Mouse (Mus musculus) G1E (cell line): ENCODE measurements around the gene Akap12. TPM values are rescaled to one million over a fixed set of nuclear protein-coding genes. Genes with fewer than 3 reads are reported as not detected.

Experiments
- ATAC-seq: 2 replicates; pipeline ENCODE4 v1.8.0; 2016; ENCODE audit warnings: mild to moderate bottlenecking; ENCODE audit not compliant: insufficient number of reproducible peaks, poor library complexity, low FRiP score, severe bottlenecking; ENCODE audit errors: extremely low read depth
- DNase-seq: peaks from one replicate; pipeline ENCODE4 v3.0.0; 2012; ENCODE audit warnings: low spot score
- H3K27me3 ChIP-seq: 2 replicates; pipeline ENCODE4 v1.6.1; 2012; ENCODE audit warnings: mild to moderate bottlenecking, low read length, inconsistent platforms; ENCODE audit not compliant: insufficient read depth
- H3K36me3 ChIP-seq: replicated peaks from 2 replicates; pipeline ENCODE3; 2012; ENCODE audit warnings: mild to moderate bottlenecking, inconsistent platforms
- H3K4me1 ChIP-seq: 2 replicates; pipeline ENCODE4 v1.6.1; 2012; ENCODE audit warnings: low read depth, low read length, inconsistent platforms, mixed read lengths; ENCODE audit not compliant: insufficient read depth
- H3K4me3 ChIP-seq: 2 replicates; pipeline ENCODE4 v1.5.1; 2012; ENCODE audit warnings: low read depth, mild to moderate bottlenecking, inconsistent platforms, low read length, moderate library complexity, mixed read lengths
- H3K9me3 ChIP-seq: replicated peaks from 2 replicates; pipeline ENCODE4 v1.6.1; 2012; ENCODE audit warnings: inconsistent platforms
- CTCF ChIP-seq: IDR thresholded peaks from 2 replicates; pipeline ENCODE4 v1.5.1; 2012; ENCODE audit warnings: low read depth, low read length, inconsistent platforms, mixed read lengths
- GATA1 ChIP-seq: IDR thresholded peaks from 2 replicates; pipeline ENCODE4 v1.6.1; 2012; ENCODE audit warnings: borderline replicate concordance, low read length, inconsistent platforms, mixed read lengths
- GATA2 ChIP-seq: IDR thresholded peaks from 2 replicates; pipeline ENCODE4 v1.6.1; 2012; ENCODE audit warnings: low read depth, low read length, inconsistent platforms, borderline replicate concordance
- POLR2AphosphoS5 ChIP-seq: IDR thresholded peaks from 2 replicates; pipeline ENCODE4 v1.6.1; 2012; ENCODE audit warnings: low read depth, low read length, inconsistent platforms; ENCODE audit not compliant: insufficient replicate concordance
- TAL1 ChIP-seq: conservative IDR thresholded peaks from 2 replicates; pipeline ENCODE4 v1.6.1; 2012; ENCODE audit warnings: low read depth, low read length, inconsistent platforms, mixed read lengths
- polyA plus RNA-seq: library from polyadenylated mRNA; stranded (reverse); fragments of >175 nt; gene quantifications from 2 replicates; pipeline ENCODE4 v1.2.3, GENCODE M21; 2012
- total RNA-seq, 2 experiments: library from RNA; stranded (forward) in 1 of 2; stranded (reverse) in 1 of 2; fragments of 200-1000 nt in 1 of 2; fragments of >200 nt in 1 of 2; fragmentation: Nextera tagmentation in 1 of 2; gene quantifications; 2 replicates each; pipeline ENCODE4 v1.2.3; 2014 to 2017

Akap12 gene
- total and polyA plus RNA-seq, 3 experiments, result 0.11 TPM; not detected in 2

DNA sequence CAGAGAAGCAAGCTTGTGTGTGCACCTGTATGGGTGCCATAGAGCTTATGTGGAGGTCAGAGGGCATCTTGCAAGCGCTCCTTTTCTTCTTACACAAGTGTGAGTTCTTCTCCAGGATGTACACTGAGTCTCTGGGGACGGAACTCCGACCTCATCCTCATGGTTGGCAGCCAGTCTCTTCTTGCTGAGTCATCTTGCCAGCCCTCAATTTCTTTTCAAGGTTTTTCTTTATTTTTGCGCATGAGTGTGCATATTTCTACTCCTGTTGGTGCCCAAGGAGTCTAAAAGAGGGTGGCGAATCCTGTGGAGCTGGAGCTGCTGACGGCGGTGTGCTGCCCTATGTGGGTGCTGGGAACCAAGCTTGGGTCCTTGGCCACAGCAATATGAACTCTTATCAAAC, 19.8 kb upstream of the Akap12 start:
- no peaks in the 10 kb centered on the region for H3K9me3 ChIP-seq
- DNase-seq, result no peak
- no peaks in the 10 kb centered on the region for H3K27me3 ChIP-seq
- no peak for ATAC-seq
- TF ChIP-seq GATA1 (no peak), GATA2 (no peak), TAL1 (no peak), POLR2AphosphoS5 (no peak), CTCF (no peak)
- H3K4me1 ChIP-seq, result no peaks in the 10 kb centered on the region
- H3K36me3 ChIP-seq, result no peaks in the 10 kb centered on the region
- no peak overlapping the region for H3K4me3 ChIP-seq

DNA sequence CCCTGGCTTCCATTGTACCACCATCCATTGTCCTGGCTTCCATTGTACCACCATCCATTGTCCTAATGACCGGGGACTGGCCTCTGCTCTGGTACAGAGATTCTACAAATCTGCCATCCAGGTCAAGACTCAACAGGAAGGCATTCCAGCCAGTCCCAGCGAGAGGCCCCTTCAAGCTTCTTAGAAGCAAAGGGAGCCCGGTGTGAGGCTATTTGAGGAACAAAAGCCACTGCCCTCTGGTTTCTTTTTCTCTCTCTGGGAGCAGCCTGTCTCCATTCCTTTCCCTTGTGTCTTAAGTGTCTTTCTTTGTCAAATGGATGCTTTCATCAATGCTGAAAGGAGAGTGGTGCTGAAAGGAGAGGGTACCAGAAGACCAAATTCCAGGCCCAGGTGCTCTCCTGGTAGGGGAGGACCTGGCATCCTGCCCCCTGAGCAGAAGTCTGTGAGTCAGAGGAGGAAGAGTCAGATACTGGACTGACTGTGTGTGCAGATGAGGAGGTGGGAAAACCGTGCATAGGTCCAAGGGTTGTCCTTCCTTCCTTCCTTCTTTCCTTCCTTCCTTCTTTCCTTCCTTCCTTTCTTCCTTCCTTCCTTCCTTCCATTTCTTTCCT, 16.8 kb upstream of the Akap12 start:
- H3K4me1 ChIP-seq, result no peaks in the 10 kb centered on the region
- no peak for ATAC-seq
- no peak overlapping the region for H3K4me3 ChIP-seq
- H3K9me3 ChIP-seq, result no peaks in the 10 kb centered on the region
- DNase-seq, result no peak
- 0 out of 2 replicates have a peak, but pooled peaks cover 2% of the 10 kb centered on the region for H3K27me3 ChIP-seq
- no peaks in the 10 kb centered on the region for H3K36me3 ChIP-seq
- no peak for TF ChIP-seq POLR2AphosphoS5
- TF ChIP-seq GATA2, result no peak
- no peak for TF ChIP-seq GATA1
- no peak for TF ChIP-seq CTCF
- TF ChIP-seq TAL1, result no peak

DNA sequence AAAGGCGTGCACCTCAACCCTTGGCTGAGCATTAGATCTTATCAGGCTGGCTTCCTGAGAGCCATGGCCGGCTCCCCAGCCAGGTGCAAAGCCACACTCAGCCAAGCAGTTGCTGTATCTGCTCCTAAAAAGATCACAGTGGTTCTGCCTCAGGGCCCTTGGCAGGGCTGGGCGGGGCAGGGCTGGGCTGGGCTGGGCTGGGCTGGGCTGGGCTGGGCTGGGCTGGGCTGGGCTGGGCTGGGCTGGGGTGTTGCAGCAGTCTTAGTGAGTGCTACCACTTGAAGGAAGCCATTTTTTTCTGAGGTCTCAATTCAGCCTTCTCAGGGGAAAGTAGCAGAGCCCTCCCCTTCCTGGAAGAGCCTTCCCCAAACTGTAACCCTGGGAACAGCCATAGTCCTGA, 15.5 kb upstream of the Akap12 start:
- no peaks in the 10 kb centered on the region for H3K36me3 ChIP-seq
- ATAC-seq (no peak), DNase-seq (no peak)
- H3K4me3 ChIP-seq, result no peak overlapping the region
- no peaks in the 10 kb centered on the region for H3K4me1 ChIP-seq
- 0 out of 2 replicates have a peak, but pooled peaks cover 2% of the 10 kb centered on the region for H3K27me3 ChIP-seq
- H3K9me3 ChIP-seq, result no peaks in the 10 kb centered on the region
- TF ChIP-seq CTCF, result no peak
- TF ChIP-seq GATA2, result no peak
- no peak for TF ChIP-seq POLR2AphosphoS5
- TF ChIP-seq TAL1, result no peak
- no peak for TF ChIP-seq GATA1

DNA sequence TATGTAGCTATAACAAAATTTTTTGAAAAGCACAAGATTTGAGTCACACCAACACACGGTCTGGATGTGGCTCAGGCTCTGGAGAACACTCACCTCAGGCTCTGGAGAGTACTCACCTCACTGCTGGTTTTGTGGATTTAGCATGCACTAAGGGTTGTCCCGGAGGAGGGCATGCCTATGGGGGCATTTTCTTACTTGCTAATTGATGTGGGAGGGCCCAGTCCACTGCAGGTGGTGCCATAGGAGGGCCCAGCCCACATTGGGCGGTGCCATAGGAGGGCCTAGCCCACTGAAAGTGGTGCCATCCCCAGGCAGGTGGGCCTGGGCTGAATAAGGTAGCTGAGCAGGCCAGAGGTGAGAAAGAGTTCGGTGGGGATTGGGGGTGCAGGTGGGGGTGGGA, 12.6 kb upstream of the Akap12 start:
- DNase-seq, result no peak
- Histone ChIP-seq H3K36me3 (no peaks in the 10 kb centered on the region), H3K4me3 (no peak overlapping the region), H3K27me3 (0 out of 2 replicates have a peak, but pooled peaks cover 2% of the 10 kb centered on the region), H3K4me1 (no peaks in the 10 kb centered on the region), H3K9me3 (no peaks in the 10 kb centered on the region)
- no peak for TF ChIP-seq CTCF
- TF ChIP-seq TAL1, result no peak
- TF ChIP-seq POLR2AphosphoS5, result no peak
- no peak for TF ChIP-seq GATA2
- no peak for TF ChIP-seq GATA1
- ATAC-seq, result no peak

DNA sequence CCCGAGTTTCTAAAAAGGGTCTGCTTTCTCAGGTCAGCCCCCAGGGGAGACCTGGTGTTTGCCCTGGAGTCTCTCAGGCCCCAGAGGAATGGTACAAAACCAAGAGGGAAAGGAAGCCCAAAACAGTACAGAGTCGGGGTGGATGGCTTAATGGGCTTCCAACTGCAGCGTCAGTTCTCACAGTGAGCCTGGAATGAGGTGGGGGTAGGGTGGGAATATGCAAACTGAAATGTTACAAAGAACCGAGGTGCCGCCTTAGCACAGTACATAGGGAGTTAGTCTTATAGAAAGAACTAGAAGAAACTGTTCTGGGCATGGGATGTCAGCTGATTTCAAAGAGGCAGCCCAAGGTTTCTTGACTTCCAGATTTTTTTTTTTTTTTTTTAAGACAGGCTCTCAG, 11.7 kb upstream of the Akap12 start:
- DNase-seq (no peak), ATAC-seq (no peak)
- Histone ChIP-seq H3K36me3 (no peaks in the 10 kb centered on the region), H3K27me3 (0 out of 2 replicates have a peak, but pooled peaks cover 2% of the 10 kb centered on the region), H3K4me1 (no peaks in the 10 kb centered on the region), H3K9me3 (no peaks in the 10 kb centered on the region), H3K4me3 (no peak overlapping the region)
- TF ChIP-seq POLR2AphosphoS5 (no peak), TAL1 (no peak), CTCF (no peak), GATA2 (no peak), GATA1 (no peak)

DNA sequence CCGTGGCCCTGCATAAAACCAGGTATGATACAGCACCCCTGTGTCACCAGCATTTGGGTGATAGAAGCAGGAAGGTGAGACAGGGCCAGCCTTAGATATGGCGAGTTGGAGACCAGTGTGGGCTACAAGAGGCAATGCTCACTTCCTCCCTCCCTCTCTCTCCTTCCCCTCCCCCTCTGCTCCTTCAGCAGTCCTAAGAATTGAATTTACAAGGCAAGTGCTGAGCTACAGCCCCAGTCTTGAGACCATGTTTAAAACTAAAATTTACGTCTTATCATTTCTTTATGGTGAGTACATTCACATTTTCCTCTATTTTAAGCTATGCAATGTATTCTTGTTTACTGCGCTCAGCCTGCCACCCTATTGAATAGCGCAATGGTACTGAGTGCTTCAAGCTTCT, 5.3 kb upstream of the Akap12 start:
- no peak for ATAC-seq
- Histone ChIP-seq H3K4me1 (no peaks in the 10 kb centered on the region), H3K27me3 (peaks cover 7% of the 10 kb centered on the region), H3K36me3 (no peaks in the 10 kb centered on the region), H3K4me3 (no peak overlapping the region), H3K9me3 (no peaks in the 10 kb centered on the region)
- DNase-seq, result no peak
- TF ChIP-seq GATA1 (no peak), CTCF (no peak), GATA2 (no peak)
